Mouse (Mus musculus): Measurements from ENCODE around the gene Usp36.

DNA sequence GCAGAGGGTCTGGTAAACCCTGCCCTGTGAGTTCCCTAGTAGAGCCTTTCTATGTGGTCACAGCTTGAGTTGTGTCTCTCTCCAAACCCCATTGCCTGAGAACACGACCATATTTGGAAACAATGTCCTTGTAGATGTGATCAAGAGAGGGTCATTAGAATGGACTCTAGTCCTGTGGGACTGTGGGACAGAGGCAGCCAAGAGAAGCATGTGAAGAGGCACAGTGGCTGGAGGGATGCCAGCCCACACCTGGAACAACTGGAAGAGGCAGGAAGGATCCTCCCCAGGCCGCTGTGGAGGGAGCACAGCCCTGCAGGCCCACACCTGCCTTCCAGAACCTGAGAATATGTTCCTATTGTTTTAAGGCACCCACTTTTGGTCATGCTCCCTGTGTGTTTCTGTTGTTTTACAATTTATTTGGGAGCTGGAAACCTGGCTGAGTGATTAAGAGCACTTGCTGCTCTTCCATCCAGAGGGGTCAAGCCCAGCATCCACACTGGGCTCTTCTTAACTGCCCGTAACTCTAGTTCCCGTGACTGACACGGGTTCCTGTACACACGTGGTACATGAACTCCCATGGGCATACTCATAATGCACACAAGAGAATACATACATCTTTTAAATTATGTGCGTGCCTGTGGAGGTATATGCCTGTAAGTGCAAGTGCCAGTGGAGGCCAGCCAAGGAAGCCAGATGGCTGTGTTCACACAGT is 36.4 kb downstream of the Usp36 start:
- TF ChIP-seq CTCF (IDR thresholded peaks at IDR 0.05; ENCODE audit: extremely low read depth, insufficient read length, insufficient replicate concordance, low read depth, low read length), result no peak
- no peak for TF ChIP-seq POLR2A (IDR thresholded peaks at IDR 0.05; ENCODE audit: low read depth, low read length)

Measured in small intestine, adult 2 months (tissue).